Mouse (Mus musculus) kidney, postnatal 0 days (tissue): ENCODE results near the gene Clcn2. TPM values are rescaled to one million over a fixed set of nuclear protein-coding genes. Genes with fewer than 3 reads are reported as not detected.
A peak's percentile ranks its signal among the peaks of the same experiment; 100 is the strongest.
"Not testable (repeated sequence)": the region's sequence is repeated elsewhere in the genome, so short reads cannot be mapped to it uniquely, and the experiment has no call there.

Source experiments
- ATAC-seq: fragments of 200-750 bp; cut with Nextera tagmentation; replicated peaks from 2 replicates; pipeline ENCODE4 v1.8.0; 2017; ENCODE audit warnings: low read depth, moderate number of reproducible peaks, moderate TSS enrichment, moderate library complexity; ENCODE audit not compliant: low FRiP score
- DNase-seq: peaks from one replicate; pipeline ENCODE4 v3.0.0-alpha.2; 2016; ENCODE audit warnings: low spot score
- H3K27ac ChIP-seq: fragments of 300-500 bp; sonication (generic); 2 replicates; pipeline ENCODE4 v1.5.1; 2014; ENCODE audit warnings: mild to moderate bottlenecking
- H3K27me3 ChIP-seq: fragments of 300-500 bp; sonication (generic); 2 replicates; pipeline ENCODE4 v1.6.1; 2014; ENCODE audit warnings: low read length, mixed read lengths; ENCODE audit not compliant: insufficient read depth
- H3K36me3 ChIP-seq: fragments of 300-500 bp; sonication (generic); 2 replicates; pipeline ENCODE4 v1.6.1; 2014; ENCODE audit warnings: low read length, mixed read lengths; ENCODE audit not compliant: insufficient read depth
- H3K4me1 ChIP-seq: fragments of 300-500 bp; sonication (generic); replicated peaks from 2 replicates; pipeline ENCODE4 v1.6.1; 2014; ENCODE audit warnings: antibody characterized with exemption, low read length, mixed read lengths; ENCODE audit not compliant: insufficient read depth
- H3K4me2 ChIP-seq: fragments of 300-500 bp; sonication (generic); 2 replicates; pipeline ENCODE4 v1.6.1; 2014; ENCODE audit warnings: mild to moderate bottlenecking, low read length, moderate library complexity, mixed read lengths
- H3K4me3 ChIP-seq: fragments of 300-500 bp; sonication (generic); replicated peaks from 2 replicates; pipeline ENCODE4 v1.5.1; 2014; ENCODE audit warnings: low read depth, low read length
- H3K9ac ChIP-seq: fragments of 300-500 bp; sonication (generic); 2 replicates; pipeline ENCODE4 v1.6.1; 2014; ENCODE audit warnings: low read depth, low read length
- H3K9me3 ChIP-seq: fragments of 300-500 bp; sonication (generic); replicated peaks from 2 replicates; pipeline ENCODE4 v1.6.1; 2016; ENCODE audit warnings: low read length, inconsistent platforms, mixed read lengths
- CTCF ChIP-seq: IDR thresholded peaks from 2 replicates; pipeline ENCODE4 v1.5.1; 2016; ENCODE audit warnings: antibody characterized with exemption, low read depth, mild to moderate bottlenecking, moderate library complexity
- WGBS: fragments of 180-500 bp; shearing (Covaris S2); extraction: QIAGEN DNeasy Blood & Tissue Kit; methylation state at CpG from one replicate; pipeline ENCODE4 v1.1.7; 2014; 5-methylcytosine and 5-hydroxymethylcytosine counted together
- polyA plus RNA-seq: library from polyadenylated mRNA; unstranded; fragments of >200 nt; fragmentation: Nextera tagmentation; extraction: Ambion mirVana; gene quantifications from 2 replicates; pipeline ENCODE4 v1.2.1, GENCODE M21; 2015

The Clcn2 gene
- polyA plus RNA-seq, 1 experiment from 2014 or later, result 10.7 TPM

GRCm38 (mm10) chr16:20672965-20673705, 44.4 kb downstream of the Clcn2 start:
- DNase-seq (peak; percentile 55), ATAC-seq (peak; percentile 82)
- peak overlapping the region; percentile 95 for H3K4me3 ChIP-seq
- H3K27me3 ChIP-seq, result no peaks in the 10 kb centered on the region
- TF ChIP-seq CTCF, result no peak
- peak overlapping the region; percentile 97 for H3K9ac ChIP-seq
- H3K4me2 ChIP-seq, result peak overlapping the region; percentile 67
- H3K36me3 ChIP-seq, result peaks cover 34% of the 10 kb centered on the region
- H3K9me3 ChIP-seq, result no peaks in the 10 kb centered on the region
- H3K27ac ChIP-seq, result peak overlapping the region; percentile 97
- H3K4me1 ChIP-seq, result peaks cover 7% of the 10 kb centered on the region; the same call in 1 of the 2 replicates
- under 1% methylated on average over 55 of the region's 78 CpGs for WGBS

- peak overlapping the region; percentile 95 for H3K4me3 ChIP-seq
- H3K4me2 ChIP-seq, result peak overlapping the region; percentile 67
- no peaks in the 10 kb centered on the region for H3K9me3 ChIP-seq
- peaks cover 7% of the 10 kb centered on the region; the same call in 1 of the 2 replicates for H3K4me1 ChIP-seq
- H3K9ac ChIP-seq, result peak overlapping the region; percentile 97
- no peak for TF ChIP-seq CTCF
- no peaks in the 10 kb centered on the region for H3K27me3 ChIP-seq
- under 1% methylated on average over 32 of the region's 38 CpGs for WGBS
- ATAC-seq, result peak; percentile 92
- H3K36me3 ChIP-seq, result peaks cover 27% of the 10 kb centered on the region
- DNase-seq, result peak; percentile 97
- peak overlapping the region; percentile 97 for H3K27ac ChIP-seq
Measured at GRCm38 (mm10) chr16:20672500-20672902, 45.0 kb downstream of the Clcn2 start.

- Histone ChIP-seq H3K4me2 (peak overlapping the region; percentile 67), H3K27me3 (no peaks in the 10 kb centered on the region), H3K4me1 (peaks cover 7% of the 10 kb centered on the region; the same call in 1 of the 2 replicates), H3K9me3 (no peaks in the 10 kb centered on the region), H3K27ac (peak overlapping the region; percentile 47; the same call in 1 of the 2 replicates), H3K9ac (no peak overlapping the region), H3K36me3 (peaks cover 21% of the 10 kb centered on the region; the same call in 1 of the 2 replicates), H3K4me3 (peak overlapping the region; percentile 95)
- WGBS, result 25% methylated on average over 6 of the region's 6 CpGs
- no peak for TF ChIP-seq CTCF
- DNase-seq (no peak), ATAC-seq (no peak)
Measured at GRCm38 (mm10) chr16:20671886-20672285, 45.7 kb downstream of the Clcn2 start.

GRCm38 (mm10) chr16:20670291-20670690, 47.3 kb downstream of the Clcn2 start:
- Histone ChIP-seq H3K9ac (no peak overlapping the region), H3K4me3 (no peak overlapping the region), H3K9me3 (no peaks in the 10 kb centered on the region), H3K27me3 (no peaks in the 10 kb centered on the region), H3K27ac (no peak overlapping the region), H3K4me1 (peaks cover 7% of the 10 kb centered on the region; the same call in 1 of the 2 replicates), H3K4me2 (no peak overlapping the region), H3K36me3 (peaks cover 9% of the 10 kb centered on the region; the same call in 1 of the 2 replicates)
- 80% methylated on average over 3 of the region's 3 CpGs for WGBS
- DNase-seq (no peak), ATAC-seq (no peak)
- TF ChIP-seq CTCF, result no peak

GRCm38 (mm10) chr16:20668013-20668412, 49.5 kb downstream of the Clcn2 start, which contains the start of gene Eif4g1:
Gene Eif4g1, plus strand, starts transcription at chr16:20668313.
- H3K27ac ChIP-seq, DNase-seq, H3K4me2 ChIP-seq, H3K36me3 ChIP-seq, H3K9ac ChIP-seq, H3K4me3 ChIP-seq, H3K4me1 ChIP-seq, H3K27me3 ChIP-seq, ATAC-seq, H3K9me3 ChIP-seq: not testable (repeated sequence)
- 95% methylated on average over 3 of the region's 6 CpGs for WGBS

- H3K9ac ChIP-seq, result no peak overlapping the region
- no peak overlapping the region for H3K27ac ChIP-seq
- no peak overlapping the region for H3K4me3 ChIP-seq
- WGBS, result 89% methylated on average over 4 of the region's 4 CpGs
- H3K27me3 ChIP-seq, result no peaks in the 10 kb centered on the region
- TF ChIP-seq CTCF, result no peak
- no peak for DNase-seq
- H3K9me3 ChIP-seq, result no peaks in the 10 kb centered on the region
- H3K4me2 ChIP-seq, result no peak overlapping the region
- no peak for ATAC-seq
- peaks cover 72% of the 10 kb centered on the region for H3K36me3 ChIP-seq
- no peaks in the 10 kb centered on the region for H3K4me1 ChIP-seq
Measured at GRCm38 (mm10) chr16:20657661-20658060, 59.9 kb downstream of the Clcn2 start.
